Mouse (Mus musculus): Measurements from ENCODE around the gene Cacnb4. TPM values are rescaled to one million over a fixed set of nuclear protein-coding genes. Genes with fewer than 3 reads are reported as not detected.
A peak's percentile ranks its signal among the peaks of the same experiment; 100 is the strongest.

The Cacnb4 gene
- polyA plus RNA-seq, 1 experiment: 0.07 TPM

- Histone ChIP-seq H3K9me3 (no peaks in the 10 kb centered on the region), H3K36me3 (replicated peaks; ENCODE audit: low read length) (no peaks in the 10 kb centered on the region), H3K4me1 (peaks cover 27% of the 10 kb centered on the region), H3K27me3 (replicated peaks) (peaks cover 2% of the 10 kb centered on the region), H3K4me3 (replicated peaks) (no peak overlapping the region)
- TF ChIP-seq FLI1 (IDR thresholded peaks at IDR 0.05; ENCODE audit: low read length) (no peak), GATA1 (IDR thresholded peaks at IDR 0.05; ENCODE audit: borderline replicate concordance, low read length) (no peak)
Observed at GRCm38 (mm10) chr2:52597511-52597910, 79.1 kb downstream of the Cacnb4 start.

- Histone ChIP-seq H3K27me3 (replicated peaks) (peaks cover 2% of the 10 kb centered on the region), H3K4me1 (peaks cover 53% of the 10 kb centered on the region)
- TF ChIP-seq FLI1 (IDR thresholded peaks at IDR 0.05; ENCODE audit: low read length): no peak
- no peak for TF ChIP-seq GATA1 (IDR thresholded peaks at IDR 0.05; ENCODE audit: borderline replicate concordance, low read length)
Observed at GRCm38 (mm10) chr2:52593814-52594213, 82.8 kb downstream of the Cacnb4 start.

GRCm38 (mm10) chr2:52593260-52593659 is 83.4 kb downstream of the Cacnb4 start:
- H3K36me3 ChIP-seq (replicated peaks; ENCODE audit: low read length): no peaks in the 10 kb centered on the region
- peaks cover 2% of the 10 kb centered on the region for H3K27me3 ChIP-seq (replicated peaks)
- no peaks in the 10 kb centered on the region for H3K9me3 ChIP-seq
- no peak overlapping the region for H3K4me3 ChIP-seq (replicated peaks)
- H3K4me1 ChIP-seq: peaks cover 50% of the 10 kb centered on the region
- TF ChIP-seq GATA1 (IDR thresholded peaks at IDR 0.05; ENCODE audit: borderline replicate concordance, low read length): no peak
- TF ChIP-seq FLI1 (IDR thresholded peaks at IDR 0.05; ENCODE audit: low read length): no peak

More at GRCm38 (mm10) chr2:52593814-52594213, 82.8 kb downstream of the Cacnb4 start:
- Histone ChIP-seq H3K4me3 (replicated peaks) (no peak overlapping the region), H3K36me3 (replicated peaks; ENCODE audit: low read length) (no peaks in the 10 kb centered on the region), H3K9me3 (no peaks in the 10 kb centered on the region)

- Histone ChIP-seq H3K4me1 (peaks cover 36% of the 10 kb centered on the region), H3K4me3 (replicated peaks) (peak overlapping the region; percentile 85), H3K9me3 (0 out of 2 replicates have a peak, but pooled peaks cover 4% of the 10 kb centered on the region), H3K27me3 (replicated peaks) (peaks cover 2% of the 10 kb centered on the region), H3K36me3 (replicated peaks; ENCODE audit: low read length) (no peaks in the 10 kb centered on the region)
- no peak for TF ChIP-seq GATA1 (IDR thresholded peaks at IDR 0.05; ENCODE audit: borderline replicate concordance, low read length)
- TF ChIP-seq FLI1 (IDR thresholded peaks at IDR 0.05; ENCODE audit: low read length): no peak
Observed at GRCm38 (mm10) chr2:52590970-52591347, 85.7 kb downstream of the Cacnb4 start.

- TF ChIP-seq GATA1 (IDR thresholded peaks at IDR 0.05; ENCODE audit: borderline replicate concordance, low read length): no peak
- TF ChIP-seq FLI1 (IDR thresholded peaks at IDR 0.05; ENCODE audit: low read length): no peak
- H3K4me1 ChIP-seq: peaks cover 36% of the 10 kb centered on the region
- 0 out of 2 replicates have a peak, but pooled peaks cover 4% of the 10 kb centered on the region for H3K9me3 ChIP-seq
- no peaks in the 10 kb centered on the region for H3K36me3 ChIP-seq (replicated peaks; ENCODE audit: low read length)
- no peaks in the 10 kb centered on the region for H3K27me3 ChIP-seq (replicated peaks)
- peak overlapping the region; percentile 85 for H3K4me3 ChIP-seq (replicated peaks)
Observed at GRCm38 (mm10) chr2:52590340-52590969, 86.2 kb downstream of the Cacnb4 start.

- Histone ChIP-seq H3K36me3 (replicated peaks; ENCODE audit: low read length) (no peaks in the 10 kb centered on the region), H3K27me3 (replicated peaks) (no peaks in the 10 kb centered on the region), H3K4me1 (peaks cover 36% of the 10 kb centered on the region), H3K4me3 (replicated peaks) (no peak overlapping the region), H3K9me3 (0 out of 2 replicates have a peak, but pooled peaks cover 4% of the 10 kb centered on the region)
- TF ChIP-seq GATA1 (IDR thresholded peaks at IDR 0.05; ENCODE audit: borderline replicate concordance, low read length): no peak
- TF ChIP-seq FLI1 (IDR thresholded peaks at IDR 0.05; ENCODE audit: low read length): no peak
Observed at GRCm38 (mm10) chr2:52589514-52589913, 87.1 kb downstream of the Cacnb4 start.

- H3K36me3 ChIP-seq (replicated peaks; ENCODE audit: low read length): no peaks in the 10 kb centered on the region
- TF ChIP-seq FLI1 (IDR thresholded peaks at IDR 0.05; ENCODE audit: low read length) (no peak), GATA1 (IDR thresholded peaks at IDR 0.05; ENCODE audit: borderline replicate concordance, low read length) (no peak)
Observed at GRCm38 (mm10) chr2:52585384-52585783, 91.2 kb downstream of the Cacnb4 start.

GRCm38 (mm10) chr2:52581132-52581781 is 95.4 kb downstream of the Cacnb4 start:
- Histone ChIP-seq H3K9me3 (peaks cover 4% of the 10 kb centered on the region), H3K27me3 (replicated peaks) (no peaks in the 10 kb centered on the region), H3K4me3 (replicated peaks) (no peak overlapping the region), H3K36me3 (replicated peaks; ENCODE audit: low read length) (no peaks in the 10 kb centered on the region), H3K4me1 (peaks cover 8% of the 10 kb centered on the region; the same call in 1 of the 2 replicates)
- no peak for TF ChIP-seq FLI1 (IDR thresholded peaks at IDR 0.05; ENCODE audit: low read length)
- TF ChIP-seq GATA1 (IDR thresholded peaks at IDR 0.05; ENCODE audit: borderline replicate concordance, low read length): no peak

More at GRCm38 (mm10) chr2:52585384-52585783, 91.2 kb downstream of the Cacnb4 start:
- Histone ChIP-seq H3K4me1 (peaks cover 10% of the 10 kb centered on the region), H3K9me3 (peaks cover 7% of the 10 kb centered on the region), H3K4me3 (replicated peaks) (no peak overlapping the region), H3K27me3 (replicated peaks) (no peaks in the 10 kb centered on the region)

- Histone ChIP-seq H3K36me3 (replicated peaks; ENCODE audit: low read length) (no peaks in the 10 kb centered on the region), H3K4me3 (replicated peaks) (no peak overlapping the region), H3K4me1 (peaks cover 8% of the 10 kb centered on the region; the same call in 1 of the 2 replicates), H3K27me3 (replicated peaks) (no peaks in the 10 kb centered on the region), H3K9me3 (peaks cover 3% of the 10 kb centered on the region)
- TF ChIP-seq GATA1 (IDR thresholded peaks at IDR 0.05; ENCODE audit: borderline replicate concordance, low read length): no peak
- no peak for TF ChIP-seq FLI1 (IDR thresholded peaks at IDR 0.05; ENCODE audit: low read length)
Observed at GRCm38 (mm10) chr2:52580697-52581096, 95.9 kb downstream of the Cacnb4 start.

- peaks cover 14% of the 10 kb centered on the region for H3K4me1 ChIP-seq
- TF ChIP-seq FLI1 (IDR thresholded peaks at IDR 0.05; ENCODE audit: low read length) (no peak), GATA1 (IDR thresholded peaks at IDR 0.05; ENCODE audit: borderline replicate concordance, low read length) (no peak)
- H3K27me3 ChIP-seq (replicated peaks): no peaks in the 10 kb centered on the region
Observed at GRCm38 (mm10) chr2:52578846-52579245, 97.8 kb downstream of the Cacnb4 start.

More at GRCm38 (mm10) chr2:52578846-52579245, 97.8 kb downstream of the Cacnb4 start:
- Histone ChIP-seq H3K9me3 (peaks cover 3% of the 10 kb centered on the region), H3K36me3 (replicated peaks; ENCODE audit: low read length) (no peaks in the 10 kb centered on the region), H3K4me3 (replicated peaks) (no peak overlapping the region)

Measured in megakaryocyte, embryonic 14.5 days (primary cell).